Mouse (Mus musculus) liver, embryonic 14.5 days (tissue): ENCODE measurements at regions not wholly inside any gene's neighbourhood (a gene's known extent, or its start where the extent isn't known, plus 50 kb on each side); places are given as distances from the start of the nearest gene placed in this dataset.

Experiments used
- ATAC-seq: fragments of 200-750 bp; cut with Nextera tagmentation; 2 replicates; pipeline ENCODE4 v1.8.0; 2017; ENCODE audit warnings: moderate number of reproducible peaks, mild to moderate bottlenecking, moderate library complexity; ENCODE audit not compliant: insufficient read depth
- DNase-seq, 3 experiments: peaks; one replicate each; pipeline ENCODE4 v3.0.0-alpha.2; 2012 to 2013; ENCODE audit warnings: low read depth in 3 of 3, low spot score in 3 of 3
- H3K27ac ChIP-seq: fragments of 300-500 bp; sonication (generic); 2 replicates; pipeline ENCODE4 v1.5.1; 2014; ENCODE audit warnings: moderate library complexity, mild to moderate bottlenecking, control low read depth, inconsistent platforms
- H3K27me3 ChIP-seq: fragments of 300-500 bp; sonication (generic); 2 replicates; pipeline ENCODE4 v1.6.1; 2014; ENCODE audit warnings: mild to moderate bottlenecking, low read length, moderate library complexity; ENCODE audit not compliant: control insufficient read depth, insufficient read depth
- H3K36me3 ChIP-seq: fragments of 300-500 bp; sonication (generic); replicated peaks from 2 replicates; pipeline ENCODE4 v1.6.1; 2014; ENCODE audit warnings: low read depth; ENCODE audit not compliant: control insufficient read depth, insufficient read depth
- H3K4me1 ChIP-seq, 2 experiments: fragments of 200-500 bp in 1 of 2; fragments of 300-500 bp in 1 of 2; sonication (generic) in 1 of 2; replicated peaks; 2 replicates each; pipeline ENCODE4 v1.6.1; 2012 to 2014; ENCODE audit warnings: antibody characterized with exemption in 1 of 2, inconsistent platforms in 1 of 2, low read length in 1 of 2; ENCODE audit not compliant: control insufficient read depth in 2 of 2, insufficient read depth in 2 of 2
- H3K4me2 ChIP-seq: fragments of 300-500 bp; sonication (generic); 2 replicates; pipeline ENCODE4 v1.6.1; 2014; ENCODE audit warnings: low read depth, mild to moderate bottlenecking, control low read depth, moderate library complexity
- H3K4me3 ChIP-seq, 2 experiments: fragments of 200-500 bp in 1 of 2; fragments of 300-500 bp in 1 of 2; sonication (generic) in 1 of 2; 2 replicates each; pipeline ENCODE4 v1.5.1; 2012 to 2014; ENCODE audit warnings: low read depth in 2 of 2, low read length in 2 of 2, mild to moderate bottlenecking in 2 of 2, control low read depth in 1 of 2, inconsistent platforms in 1 of 2, moderate library complexity in 1 of 2; ENCODE audit not compliant: insufficient read depth in 1 of 2
- H3K9ac ChIP-seq: fragments of 300-500 bp; sonication (generic); replicated peaks from 2 replicates; pipeline ENCODE4 v1.6.1; 2014; ENCODE audit warnings: mild to moderate bottlenecking, control low read depth, moderate library complexity
- H3K9me3 ChIP-seq: fragments of 300-500 bp; sonication (generic); 2 replicates; pipeline ENCODE4 v1.6.1; 2016; ENCODE audit warnings: low read length, mixed read lengths; ENCODE audit not compliant: control insufficient read depth
- CTCF ChIP-seq: IDR thresholded peaks from 2 replicates; pipeline ENCODE4 v1.5.1; 2016; ENCODE audit warnings: antibody characterized with exemption, low read depth, control low read depth
- EP300 ChIP-seq: IDR thresholded peaks from 2 replicates; pipeline ENCODE4 v1.6.1; 2016; ENCODE audit warnings: antibody characterized with exemption, low read depth
- WGBS: fragments of 180-500 bp; shearing (Covaris S2); extraction: QIAGEN DNeasy Blood & Tissue Kit; methylation state at CpG from one replicate; pipeline ENCODE4 v1.1.7; 2014; ENCODE audit not compliant: insufficient replicate concordance; 5-methylcytosine and 5-hydroxymethylcytosine counted together

DNA sequence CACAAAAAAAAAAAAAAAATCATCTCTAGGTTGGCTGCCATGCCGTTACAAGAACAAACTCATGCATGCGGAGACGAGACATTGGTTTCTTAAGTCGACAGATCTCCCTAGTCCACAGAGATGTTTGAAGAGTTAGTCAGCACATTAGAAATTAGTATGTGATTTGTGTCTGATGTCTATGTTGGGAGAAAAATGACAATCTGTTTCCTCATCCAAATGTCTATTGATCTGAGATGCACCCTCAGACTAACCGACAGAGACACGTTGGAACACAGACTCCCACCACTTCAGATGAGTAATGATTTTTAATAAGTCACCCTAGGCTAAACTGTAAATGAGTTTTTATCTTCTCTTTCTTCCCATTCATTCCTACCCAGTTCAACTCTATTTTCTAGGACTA is 506.9 kb downstream of the Epha4 start:
- TF ChIP-seq CTCF (no peak), EP300 (no peak)
- Histone ChIP-seq H3K4me1 (no peaks in the 10 kb centered on the region), H3K9ac (no peak overlapping the region), H3K9me3 (no peaks in the 10 kb centered on the region), H3K27me3 (no peaks in the 10 kb centered on the region), H3K4me2 (no peak overlapping the region), H3K36me3 (no peaks in the 10 kb centered on the region), H3K4me3 (no peak overlapping the region), H3K27ac (no peak overlapping the region)
- ATAC-seq (no peak), DNase-seq (no peak)
- WGBS = 79% methylated on average over 6 of the region's 6 CpGs

DNA sequence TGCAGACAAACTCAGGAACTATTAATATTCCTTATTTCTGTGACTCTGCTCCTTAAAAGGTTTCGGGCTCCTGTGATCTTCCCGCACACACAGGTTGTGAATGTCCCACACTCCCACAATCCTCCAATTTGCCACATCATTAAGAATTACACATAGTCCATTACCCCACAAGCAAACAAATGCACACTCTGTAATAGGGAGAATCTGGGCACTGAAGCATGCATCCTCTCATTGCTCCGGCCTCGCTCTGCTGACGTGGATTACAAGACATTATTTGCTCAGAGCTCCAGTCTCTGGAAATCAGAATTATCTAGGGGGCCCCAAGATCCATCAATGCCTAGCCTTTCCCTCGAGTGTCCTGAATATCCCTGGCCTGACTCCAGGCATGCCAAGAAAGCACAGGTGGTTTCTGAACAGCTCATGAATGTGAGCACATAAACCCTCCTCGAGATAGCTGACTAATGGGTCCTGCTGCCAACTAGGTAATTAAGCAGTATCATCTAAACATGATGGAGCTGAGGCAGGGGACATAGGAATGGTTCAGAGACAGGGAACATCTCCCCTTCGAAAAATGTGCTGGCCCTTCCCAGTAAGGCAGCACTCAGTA is 504.2 kb downstream of the Epha4 start:
- no peak overlapping the region for H3K4me2 ChIP-seq
- WGBS = 60% methylated on average over 8 of the region's 8 CpGs
- H3K27ac ChIP-seq = no peak overlapping the region
- ATAC-seq = no peak
- no peaks in the 10 kb centered on the region for H3K4me1 ChIP-seq
- no peaks in the 10 kb centered on the region for H3K36me3 ChIP-seq
- no peak overlapping the region for H3K9ac ChIP-seq
- H3K9me3 ChIP-seq = no peaks in the 10 kb centered on the region
- no peak for DNase-seq
- no peak overlapping the region for H3K4me3 ChIP-seq
- no peak for TF ChIP-seq CTCF
- TF ChIP-seq EP300 = no peak
- H3K27me3 ChIP-seq = no peaks in the 10 kb centered on the region

DNA sequence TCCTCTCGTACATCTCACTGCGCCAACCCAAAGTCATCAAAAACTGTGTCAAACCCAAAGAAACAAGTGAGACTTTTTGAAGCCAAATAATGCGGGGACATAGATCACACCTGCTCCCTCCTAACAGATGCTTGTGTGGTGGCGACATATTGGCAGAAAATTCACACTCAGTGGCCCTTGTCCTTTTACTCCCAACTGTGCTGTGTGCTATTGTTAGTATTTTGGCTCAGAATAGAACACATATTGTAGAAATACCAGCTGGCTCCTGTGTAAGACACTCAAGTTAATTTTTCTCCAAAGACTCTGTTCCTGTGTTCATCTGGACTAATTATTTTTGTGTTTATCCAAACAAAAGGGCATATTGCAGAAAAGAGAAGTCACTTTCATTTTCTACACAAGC is 487.2 kb downstream of the Epha4 start:
- H3K27me3 ChIP-seq = no peaks in the 10 kb centered on the region
- H3K4me1 ChIP-seq = no peaks in the 10 kb centered on the region
- ATAC-seq (no peak), DNase-seq (no peak)
- TF ChIP-seq EP300 (no peak), CTCF (no peak)
- H3K36me3 ChIP-seq = no peaks in the 10 kb centered on the region
- H3K9me3 ChIP-seq = no peaks in the 10 kb centered on the region
- 62% methylated on average over 4 of the region's 4 CpGs for WGBS
- H3K9ac ChIP-seq = no peak overlapping the region
- no peak overlapping the region for H3K4me3 ChIP-seq
- no peak overlapping the region for H3K4me2 ChIP-seq
- H3K27ac ChIP-seq = no peak overlapping the region

DNA sequence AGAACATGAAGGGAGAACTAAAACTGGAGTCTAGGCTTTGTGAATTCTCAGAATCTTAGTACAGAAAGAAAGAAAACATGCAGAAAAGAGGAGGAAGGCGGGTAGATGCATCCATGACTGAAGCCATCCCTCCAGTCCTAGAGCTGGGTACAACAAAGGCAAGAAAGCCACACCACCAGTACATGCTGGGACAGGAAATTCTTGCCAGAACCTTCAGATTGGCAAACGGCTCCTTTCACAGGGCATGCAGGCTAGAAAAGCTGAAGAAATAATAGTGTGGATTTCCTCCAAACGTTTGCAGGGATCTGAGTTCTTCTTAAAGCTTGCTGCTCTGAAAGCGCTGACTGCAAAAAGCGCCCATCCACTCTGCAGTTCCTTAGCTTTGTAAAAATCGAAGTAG is 486.7 kb downstream of the Epha4 start:
- Histone ChIP-seq H3K4me3 (no peak overlapping the region), H3K4me1 (no peaks in the 10 kb centered on the region), H3K9me3 (no peaks in the 10 kb centered on the region), H3K27me3 (no peaks in the 10 kb centered on the region), H3K9ac (no peak overlapping the region), H3K4me2 (no peak overlapping the region), H3K27ac (no peak overlapping the region), H3K36me3 (no peaks in the 10 kb centered on the region)
- no peak for DNase-seq
- WGBS = 51% methylated on average over 6 of the region's 6 CpGs
- TF ChIP-seq CTCF (no peak), EP300 (no peak)
- ATAC-seq = no peak

DNA sequence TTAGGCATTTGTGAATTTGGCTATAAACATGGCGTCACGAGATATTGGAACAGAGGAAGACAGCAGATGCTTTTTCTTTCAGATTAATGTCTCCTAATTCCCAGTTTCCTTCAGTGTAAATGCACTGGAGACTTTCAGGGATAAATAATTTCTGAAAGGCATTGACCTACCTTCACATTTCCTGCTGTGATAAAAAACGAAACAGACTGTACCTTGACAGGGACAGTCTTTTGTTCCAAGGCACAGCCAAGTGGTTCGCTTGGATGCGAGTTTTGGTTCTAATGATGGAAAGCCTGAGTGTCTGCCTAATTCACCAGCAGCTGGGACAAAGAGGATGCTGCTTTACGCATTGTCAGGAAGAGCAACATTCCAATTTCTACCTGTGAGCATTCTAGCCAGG is 485.8 kb downstream of the Epha4 start:
- no peak for TF ChIP-seq CTCF
- no peak for TF ChIP-seq EP300
- 73% methylated on average over 6 of the region's 6 CpGs for WGBS

More for the DNA sequence above, 485.8 kb downstream of the Epha4 start:
- no peaks in the 10 kb centered on the region for H3K9me3 ChIP-seq
- ATAC-seq (no peak), DNase-seq (no peak)
- H3K9ac ChIP-seq = no peak overlapping the region
- H3K27ac ChIP-seq = no peak overlapping the region
- no peak overlapping the region for H3K4me2 ChIP-seq
- no peaks in the 10 kb centered on the region for H3K27me3 ChIP-seq
- no peaks in the 10 kb centered on the region for H3K4me1 ChIP-seq
- no peak overlapping the region for H3K4me3 ChIP-seq
- H3K36me3 ChIP-seq = no peaks in the 10 kb centered on the region
